Mouse (Mus musculus) cortical plate, adult 2 months (tissue): ENCODE results near the gene Krtap10-4. TPM values are rescaled to one million over a fixed set of nuclear protein-coding genes. Genes with fewer than 3 reads are reported as not detected.
"Not testable (repeated sequence)": the region's sequence is repeated elsewhere in the genome, so short reads cannot be mapped to it uniquely, and the experiment has no call there.

Experiments
- H3K27ac ChIP-seq: fragments of 200-500 bp; 2 replicates; pipeline ENCODE4 v1.5.1; 2012; ENCODE audit warnings: low read length, control low read depth, inconsistent platforms; ENCODE audit not compliant: insufficient read depth
- H3K4me1 ChIP-seq: fragments of 200-500 bp; 2 replicates; pipeline ENCODE4 v1.6.1; 2011; ENCODE audit warnings: low read length; ENCODE audit not compliant: control insufficient read depth, insufficient read depth
- H3K4me3 ChIP-seq: fragments of 200-500 bp; 2 replicates; pipeline ENCODE4 v1.5.1; 2011; ENCODE audit warnings: mild to moderate bottlenecking, low read length, control low read depth; ENCODE audit not compliant: insufficient read depth
- CTCF ChIP-seq: fragments of 200-500 bp; IDR thresholded peaks from 2 replicates; pipeline ENCODE4 v1.5.1; 2011; ENCODE audit warnings: mild to moderate bottlenecking, control low read depth, low read length; ENCODE audit not compliant: insufficient read depth; ENCODE audit errors: extremely low read depth
- POLR2A ChIP-seq: fragments of 200-500 bp; IDR thresholded peaks from 2 replicates; pipeline ENCODE4 v1.6.1; 2011; ENCODE audit warnings: mild to moderate bottlenecking, low read length, control low read depth; ENCODE audit not compliant: insufficient read depth; ENCODE audit errors: extremely low read depth
- polyA plus RNA-seq: library from polyadenylated mRNA; depleted of rRNA; stranded (reverse); fragments of >200 nt; gene quantifications from 2 replicates; pipeline ENCODE4 v1.2.3, GENCODE M21; 2012

The Krtap10-4 gene
- polyA plus RNA-seq, 1 experiment: not detected

GRCm38 (mm10) chr10:77839006-77839405, 12.1 kb upstream of the Krtap10-4 start:
- H3K4me3 ChIP-seq: no peak overlapping the region
- no peak overlapping the region for H3K27ac ChIP-seq
- no peak for TF ChIP-seq POLR2A
- TF ChIP-seq CTCF: no peak
- no peaks in the 10 kb centered on the region for H3K4me1 ChIP-seq

- no peaks in the 10 kb centered on the region for H3K4me1 ChIP-seq
- H3K4me3 ChIP-seq: no peak within 1 kb of the TSS
- no peak within 1 kb of the TSS for H3K27ac ChIP-seq
- TF ChIP-seq CTCF: no peak
- no peak for TF ChIP-seq POLR2A
Observed at GRCm38 (mm10) chr10:77835647-77836046, 8.8 kb upstream of the Krtap10-4 start, which contains the start of gene Krtap10-10. TSS of gene Krtap10-10 (plus strand) at chr10:77835947.

GRCm38 (mm10) chr10:77819203-77819602, 7.7 kb downstream of the Krtap10-4 start:
- no peak overlapping the region for H3K4me3 ChIP-seq
- no peak overlapping the region for H3K27ac ChIP-seq
- no peak for TF ChIP-seq POLR2A
- no peak for TF ChIP-seq CTCF
- no peaks in the 10 kb centered on the region for H3K4me1 ChIP-seq

GRCm38 (mm10) chr10:77818523-77818922, 8.4 kb downstream of the Krtap10-4 start:
- Histone ChIP-seq H3K4me3 (no peak overlapping the region), H3K27ac (no peak overlapping the region), H3K4me1 (no peaks in the 10 kb centered on the region)
- TF ChIP-seq POLR2A (no peak), CTCF (no peak)

- Histone ChIP-seq H3K4me3 (no peak overlapping the region), H3K4me1 (no peaks in the 10 kb centered on the region), H3K27ac (no peak overlapping the region)
- TF ChIP-seq CTCF: peak; percentile 60
- no peak for TF ChIP-seq POLR2A
Observed at GRCm38 (mm10) chr10:77815514-77815913, 11.4 kb downstream of the Krtap10-4 start.

- TF ChIP-seq POLR2A (no peak), CTCF (no peak)
- H3K4me1 ChIP-seq: no peaks in the 10 kb centered on the region
Observed at GRCm38 (mm10) chr10:77814382-77814781, 12.5 kb downstream of the Krtap10-4 start, which contains the start of gene Gm2696. TSS of gene Gm2696 (plus strand) at chr10:77814682.

GRCm38 (mm10) chr10:77811743-77812142, 15.2 kb downstream of the Krtap10-4 start, which contains the start of gene Gm9507:
TSS of gene Gm9507 (minus strand) at chr10:77811843.
- H3K4me3 ChIP-seq: no peak within 1 kb of the TSS
- no peak for TF ChIP-seq POLR2A
- no peak for TF ChIP-seq CTCF
- no peak within 1 kb of the TSS for H3K27ac ChIP-seq
- H3K4me1 ChIP-seq: no peaks in the 10 kb centered on the region

More at GRCm38 (mm10) chr10:77814382-77814781, 12.5 kb downstream of the Krtap10-4 start, which contains the start of gene Gm2696:
- no peak within 1 kb of the TSS for H3K4me3 ChIP-seq
- no peak within 1 kb of the TSS for H3K27ac ChIP-seq

- Histone ChIP-seq H3K4me3 (no peak overlapping the region), H3K4me1 (no peaks in the 10 kb centered on the region), H3K27ac (no peak overlapping the region)
- TF ChIP-seq CTCF (no peak), POLR2A (no peak)
Observed at GRCm38 (mm10) chr10:77804095-77804494, 22.8 kb downstream of the Krtap10-4 start.

- H3K27ac ChIP-seq: no peak within 1 kb of the TSS
Observed at GRCm38 (mm10) chr10:77798921-77799508, 27.9 kb downstream of the Krtap10-4 start, which contains the start of gene Gm19668. TSS of gene Gm19668 (minus strand) at chr10:77799133.

GRCm38 (mm10) chr10:77798164-77798920, 28.6 kb downstream of the Krtap10-4 start:
- H3K4me1 ChIP-seq, H3K27ac ChIP-seq, H3K4me3 ChIP-seq: not testable (repeated sequence)

More at GRCm38 (mm10) chr10:77798921-77799508, 27.9 kb downstream of the Krtap10-4 start, which contains the start of gene Gm19668:
- TF ChIP-seq POLR2A (no peak), CTCF (no peak)
- Histone ChIP-seq H3K4me1 (no peaks in the 10 kb centered on the region), H3K4me3 (no peak within 1 kb of the TSS)
